Mouse (Mus musculus) cerebellum, adult 11 months (tissue): Measurements from ENCODE around the gene Wwox.

Experiments used
- DNase-seq: peaks from one replicate; pipeline ENCODE4 v3.0.0; 2022

The Wwox gene

GRCm38 (mm10) chr8:115269601-115270000 is 830.1 kb downstream of the Wwox start:
- no peak for DNase-seq

GRCm38 (mm10) chr8:115273976-115274375 is 834.5 kb downstream of the Wwox start:
- DNase-seq: peak; percentile 7

GRCm38 (mm10) chr8:115276281-115276680 is 836.8 kb downstream of the Wwox start:
- DNase-seq: no peak

GRCm38 (mm10) chr8:115278291-115278690 is 838.8 kb downstream of the Wwox start:
- DNase-seq: no peak

GRCm38 (mm10) chr8:115290224-115290623 is 850.8 kb downstream of the Wwox start:
- DNase-seq: no peak

- no peak for DNase-seq
These were observed 857.3 kb downstream of the Wwox start for GRCm38 (mm10) chr8:115296760-115297159.

GRCm38 (mm10) chr8:115302484-115302883 is 863.0 kb downstream of the Wwox start:
- no peak for DNase-seq

- DNase-seq: no peak
These were observed 868.0 kb downstream of the Wwox start for GRCm38 (mm10) chr8:115307412-115307811.

- DNase-seq: no peak
These were observed 871.5 kb downstream of the Wwox start for GRCm38 (mm10) chr8:115311003-115311402.

- peak; percentile 33 for DNase-seq
These were observed 872.9 kb downstream of the Wwox start for GRCm38 (mm10) chr8:115312371-115312770.

GRCm38 (mm10) chr8:115322501-115322900 is 883.0 kb downstream of the Wwox start:
- DNase-seq: no peak

GRCm38 (mm10) chr8:115330671-115331070 is 891.2 kb downstream of the Wwox start:
- DNase-seq: no peak

- DNase-seq: no peak
These were observed 894.5 kb downstream of the Wwox start for GRCm38 (mm10) chr8:115333972-115334371.

GRCm38 (mm10) chr8:115336361-115336760 is 896.9 kb downstream of the Wwox start:
- DNase-seq: no peak

GRCm38 (mm10) chr8:115348704-115349103 is 909.2 kb downstream of the Wwox start:
- no peak for DNase-seq

- no peak for DNase-seq
These were observed 911.3 kb downstream of the Wwox start for GRCm38 (mm10) chr8:115350707-115351106.

- peak; percentile 15 for DNase-seq
These were observed 918.3 kb downstream of the Wwox start for GRCm38 (mm10) chr8:115357663-115358335.

GRCm38 (mm10) chr8:115358481-115358880 is 919.0 kb downstream of the Wwox start:
- no peak for DNase-seq

GRCm38 (mm10) chr8:115359701-115360100 is 920.2 kb downstream of the Wwox start:
- peak; percentile 28 for DNase-seq

- no peak for DNase-seq
These were observed 923.1 kb downstream of the Wwox start for GRCm38 (mm10) chr8:115362518-115362917.

- DNase-seq: no peak
These were observed 935.5 kb downstream of the Wwox start for GRCm38 (mm10) chr8:115374957-115375356.

GRCm38 (mm10) chr8:115375361-115376047 is 936.0 kb downstream of the Wwox start:
- DNase-seq: peak; percentile 39

- no peak for DNase-seq
These were observed 937.9 kb downstream of the Wwox start for GRCm38 (mm10) chr8:115377321-115377720.

GRCm38 (mm10) chr8:115380017-115380416 is 940.6 kb downstream of the Wwox start:
- no peak for DNase-seq
